Mouse (Mus musculus) layer of hippocampus, adult 9-10 months (tissue): Measurements from ENCODE around the gene Krtap24-1.

ENCODE experiments used
- DNase-seq: peaks from one replicate; pipeline ENCODE4 v3.0.0; 2022; ENCODE audit warnings: low spot score

The Krtap24-1 gene

GRCm38 (mm10) chr16:88611922-88612321 lies at the start of gene Krtap24-1:
TSS of gene Krtap24-1 (minus strand) at chr16:88612279.
- DNase-seq = no peak

GRCm38 (mm10) chr16:88657426-88657825 lies 45.3 kb upstream of the Krtap24-1 start:
- DNase-seq = no peak

DNA sequence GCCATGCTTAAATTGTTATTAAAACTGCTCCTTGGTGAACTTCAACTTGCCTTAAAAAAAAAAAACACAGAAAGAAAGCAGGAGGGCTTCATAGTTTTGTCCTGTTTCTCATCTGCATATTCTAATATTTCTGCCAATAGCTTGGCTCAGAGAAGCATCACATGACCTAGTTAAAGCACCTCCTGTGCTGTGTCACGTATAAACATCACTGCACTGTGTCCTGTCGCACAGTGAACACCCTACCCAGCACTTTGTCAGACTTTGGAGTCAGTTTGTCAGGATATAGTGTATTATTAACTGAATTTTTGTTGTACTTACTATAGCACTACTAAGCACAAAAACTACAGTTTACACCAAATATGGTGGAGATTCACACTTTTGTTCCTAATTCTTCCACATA lies 39.9 kb upstream of the Krtap24-1 start:
- DNase-seq = no peak

- no peak for DNase-seq
Observed at GRCm38 (mm10) chr16:88651082-88651481, 39.0 kb upstream of the Krtap24-1 start.

- no peak for DNase-seq
Observed at GRCm38 (mm10) chr16:88647358-88647846, 35.3 kb upstream of the Krtap24-1 start, which contains the start of gene Krtap26-1. TSS of gene Krtap26-1 (minus strand) at chr16:88647796.

DNA sequence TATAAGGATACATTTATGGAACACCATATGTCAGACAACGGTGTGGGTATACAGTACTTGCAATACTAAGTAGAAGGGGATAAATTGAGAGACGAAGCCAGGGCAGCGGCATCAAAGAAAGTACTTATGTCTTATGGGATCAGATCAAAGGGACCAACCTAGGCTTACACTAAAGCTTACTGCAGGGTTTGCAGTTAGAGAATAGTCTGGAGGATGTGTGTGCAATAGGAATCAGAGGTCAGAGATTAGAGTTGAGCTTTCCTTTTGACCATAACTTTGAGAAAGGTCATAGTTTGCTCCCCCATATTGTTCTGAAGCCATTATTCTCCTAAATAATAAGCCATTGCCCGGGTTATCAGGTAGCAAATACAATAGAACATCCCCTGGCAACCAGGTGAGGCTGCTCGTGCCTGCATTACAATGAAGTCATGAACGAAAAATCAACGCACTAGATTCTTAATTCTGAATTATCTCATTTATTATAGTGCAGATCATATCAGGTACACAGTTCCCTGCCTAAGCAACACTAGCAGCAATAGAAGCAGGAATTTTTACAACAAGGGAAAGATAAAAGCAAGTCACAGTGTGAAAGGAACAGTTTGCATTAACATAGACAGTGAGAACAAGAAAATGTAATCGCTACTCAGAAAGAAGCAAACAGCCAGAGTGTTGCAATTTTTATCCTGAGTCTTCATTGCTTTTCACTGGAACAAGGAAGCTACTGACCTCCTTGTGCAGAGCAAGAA lies 34.5 kb upstream of the Krtap24-1 start:
- DNase-seq = no peak

DNA sequence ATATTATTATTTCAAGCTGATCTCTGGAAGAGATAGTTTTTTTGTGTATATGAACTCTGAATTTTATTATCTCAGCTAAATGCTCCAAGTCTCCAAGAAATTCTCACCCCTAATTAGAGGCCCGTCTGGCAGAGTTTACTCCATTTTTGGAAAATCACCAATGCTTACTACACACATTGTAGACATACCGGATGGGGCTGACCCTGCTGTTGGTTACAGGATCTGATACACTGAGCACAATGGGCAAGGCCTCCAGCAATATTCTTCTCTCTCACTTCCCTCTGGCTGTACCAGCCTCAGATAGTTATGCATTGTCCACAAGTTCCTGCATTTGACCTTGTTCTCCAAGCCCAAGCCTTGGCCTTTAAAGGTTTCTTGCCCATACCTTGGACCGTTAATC lies 28.0 kb upstream of the Krtap24-1 start:
- no peak for DNase-seq

DNA sequence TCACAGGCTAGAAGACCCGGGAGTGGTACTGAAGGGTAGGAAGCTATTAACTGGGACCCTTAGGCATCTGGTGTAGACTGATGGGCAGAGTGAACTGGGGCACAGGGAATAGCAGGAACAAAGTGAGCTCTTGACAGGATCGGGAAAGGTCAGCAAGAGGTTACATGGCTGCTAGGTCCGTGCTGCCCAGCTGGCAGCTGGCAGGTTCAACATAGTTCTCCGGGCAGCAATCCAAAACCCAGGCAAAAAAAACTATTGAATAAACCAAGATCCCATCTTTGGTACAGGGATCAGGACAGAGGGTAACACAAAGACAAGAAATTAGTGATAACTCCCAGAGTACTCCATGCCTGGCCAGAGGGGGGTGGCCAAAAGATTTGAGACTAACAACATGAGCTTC lies 23.1 kb upstream of the Krtap24-1 start:
- DNase-seq = no peak

GRCm38 (mm10) chr16:88631474-88631873 lies 19.4 kb upstream of the Krtap24-1 start:
- DNase-seq = no peak

DNA sequence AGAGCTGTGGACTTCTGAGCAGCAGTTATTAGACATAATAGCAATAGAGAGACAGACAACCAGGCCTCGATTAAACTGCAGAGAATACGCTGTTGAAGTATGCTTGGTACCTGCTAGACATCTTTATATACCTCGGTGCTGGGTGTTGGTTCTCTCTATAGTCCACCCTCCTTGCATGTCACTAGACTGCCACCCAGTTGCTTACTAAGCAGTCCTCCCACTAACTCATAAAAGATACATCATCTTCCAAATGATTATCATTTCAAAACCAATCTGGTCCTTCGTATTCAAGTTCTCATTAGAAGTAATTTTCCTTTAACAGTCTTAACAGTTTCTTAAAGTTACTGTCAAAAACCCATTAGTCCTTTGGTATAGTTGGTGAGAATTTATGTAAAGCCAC lies 15.5 kb upstream of the Krtap24-1 start, which contains the start of gene 2310079G19Rik:
2310079G19Rik (minus strand) TSS at position 101 of the 400 bp plus-strand sequence.
- no peak for DNase-seq

DNA sequence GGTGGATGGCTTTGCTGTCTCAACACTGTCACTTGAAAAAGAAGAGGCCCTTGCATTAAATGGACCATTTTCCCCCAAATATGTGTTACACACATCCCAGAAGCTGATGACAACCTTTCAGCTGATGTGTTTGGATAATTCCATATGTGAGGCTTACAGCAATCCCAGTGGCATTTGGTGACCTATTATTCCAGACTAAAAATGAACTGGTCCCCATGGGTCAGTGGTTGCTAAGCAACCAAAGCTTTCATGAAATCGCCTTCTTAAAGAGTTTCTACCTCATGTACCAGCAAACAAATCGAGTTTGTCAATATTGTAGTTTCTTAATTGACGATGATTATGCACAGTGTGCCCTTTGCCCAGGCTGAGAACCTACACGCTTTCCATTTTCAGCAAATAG lies 633 bp upstream of the Krtap24-1 start:
- DNase-seq = no peak

GRCm38 (mm10) chr16:88604570-88604969 lies 7.5 kb downstream of the Krtap24-1 start:
- no peak for DNase-seq

DNA sequence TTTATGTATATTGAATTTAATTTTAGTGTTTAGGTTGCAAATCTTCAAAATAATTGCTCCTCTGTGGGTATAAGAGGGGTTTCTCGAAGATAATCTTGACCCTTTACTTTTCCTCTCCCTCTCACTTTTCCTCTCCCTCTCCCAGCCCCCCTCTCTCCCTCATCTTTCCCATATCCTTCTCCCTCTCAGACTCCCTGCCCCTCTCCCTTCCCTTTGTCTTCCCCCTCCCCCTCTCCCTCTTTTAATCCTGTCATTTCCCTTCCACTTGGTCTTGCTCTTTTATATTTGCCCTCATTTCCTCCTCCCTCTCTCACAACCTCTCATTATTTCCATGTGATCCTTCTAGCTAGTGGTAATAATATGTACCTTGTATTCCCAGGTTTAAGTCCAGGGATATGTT lies 9.6 kb downstream of the Krtap24-1 start:
- no peak for DNase-seq

DNA sequence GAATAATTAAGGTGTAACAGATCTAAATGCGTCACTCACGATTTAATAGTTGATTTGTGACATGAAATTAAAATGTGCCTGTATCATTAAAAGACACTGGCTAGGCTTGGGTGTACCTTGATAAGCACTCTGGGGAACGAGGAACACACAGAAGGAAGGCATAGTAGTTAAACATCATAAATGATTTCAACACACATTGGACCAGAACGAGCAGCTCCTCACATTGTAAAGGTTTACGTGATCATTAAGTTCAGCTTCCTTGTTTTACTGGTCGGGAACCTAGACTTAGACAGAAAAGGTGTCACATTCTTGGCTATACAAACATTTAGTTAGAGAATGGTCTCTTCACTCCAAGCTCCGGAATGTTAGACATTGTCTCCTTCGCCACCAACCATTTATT lies 11.8 kb downstream of the Krtap24-1 start:
- DNase-seq = no peak

GRCm38 (mm10) chr16:88599504-88600237 lies 12.4 kb downstream of the Krtap24-1 start:
- no peak for DNase-seq

DNA sequence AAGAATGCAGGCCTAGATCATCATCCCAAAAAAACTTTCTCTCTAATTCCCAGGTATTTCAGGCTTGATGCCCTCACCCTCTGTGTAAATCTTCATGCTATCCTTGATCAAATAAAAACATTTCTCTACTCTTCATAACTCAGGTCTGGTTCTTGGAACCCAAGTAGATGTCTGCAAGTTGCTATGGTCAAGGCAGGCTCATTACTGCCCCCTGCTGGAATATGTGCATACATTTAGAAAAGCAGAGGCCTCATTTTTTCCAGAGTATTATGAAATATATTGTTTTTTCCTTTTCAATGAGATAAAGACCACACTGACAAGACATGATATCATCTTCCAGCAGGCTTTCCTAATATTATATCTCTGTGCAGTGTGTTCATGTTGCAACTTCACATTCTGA lies 19.3 kb downstream of the Krtap24-1 start:
- no peak for DNase-seq

GRCm38 (mm10) chr16:88583338-88583737 lies 28.7 kb downstream of the Krtap24-1 start:
- no peak for DNase-seq

DNA sequence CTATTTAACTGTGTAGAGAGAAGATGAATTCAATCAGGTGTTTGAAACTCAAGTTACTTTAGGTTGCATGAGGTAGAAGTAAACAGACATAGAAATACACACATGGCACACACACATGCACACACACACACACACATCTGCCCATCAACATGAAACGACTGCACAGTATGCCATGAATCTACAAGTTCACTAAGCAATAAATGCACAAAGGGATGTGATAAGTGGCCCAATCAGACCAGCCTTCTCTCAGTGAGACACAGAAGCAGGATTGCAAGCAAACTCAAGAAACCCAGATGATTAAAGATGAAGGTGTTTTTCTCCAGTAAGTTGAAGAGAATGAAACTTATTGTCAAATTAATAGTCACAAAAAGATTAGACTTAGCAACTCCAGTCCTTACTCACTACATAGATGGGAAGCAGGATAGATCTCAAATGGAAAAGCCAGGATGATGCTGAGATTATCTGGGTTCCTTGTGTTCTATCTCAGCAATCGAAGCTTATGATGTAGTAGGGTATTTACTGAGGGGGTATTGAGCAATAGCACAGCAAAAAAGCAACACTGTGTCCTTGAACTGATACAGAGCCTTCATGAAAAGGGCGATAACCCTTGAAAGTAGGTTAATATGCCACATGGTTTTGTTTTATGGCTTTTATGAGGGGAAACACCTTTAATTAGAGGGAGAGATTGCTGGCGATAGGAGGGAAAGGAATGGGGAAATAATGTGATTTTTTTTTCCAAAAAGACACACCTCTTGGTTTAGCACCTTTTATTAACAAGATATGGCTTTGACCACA lies 36.0 kb downstream of the Krtap24-1 start:
- DNase-seq = no peak

- DNase-seq = no peak
Observed at GRCm38 (mm10) chr16:88572904-88573404, 39.1 kb downstream of the Krtap24-1 start.

DNA sequence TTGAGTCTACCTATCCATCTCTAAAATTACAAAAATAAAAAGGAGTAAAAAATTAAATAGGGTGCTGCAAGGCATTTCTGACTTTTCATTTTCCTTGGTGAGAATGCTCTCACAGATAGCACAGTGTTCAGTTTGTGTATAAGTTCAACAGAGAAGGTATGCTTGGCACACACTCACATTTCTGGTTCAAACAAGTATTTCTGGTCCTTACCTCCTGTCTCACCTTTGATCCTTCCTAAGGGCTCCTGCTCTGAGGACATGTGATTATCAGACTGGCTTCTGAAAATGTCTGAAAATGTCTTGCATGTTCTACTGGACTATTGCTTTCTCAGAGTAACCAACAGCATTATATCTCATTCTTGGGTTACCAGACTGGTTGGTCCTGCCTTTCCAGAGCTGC lies 41.9 kb downstream of the Krtap24-1 start:
- no peak for DNase-seq

- DNase-seq = no peak
Observed at GRCm38 (mm10) chr16:88569732-88570131, 42.3 kb downstream of the Krtap24-1 start.

GRCm38 (mm10) chr16:88569096-88569495 lies 43.0 kb downstream of the Krtap24-1 start:
- no peak for DNase-seq
